Mouse (Mus musculus) forebrain, embryonic 15.5 days (tissue): ENCODE measurements around the gene Wee1. TPM values are rescaled to one million over a fixed set of nuclear protein-coding genes. Genes with fewer than 3 reads are reported as not detected.
A peak's percentile ranks its signal among the peaks of the same experiment; 100 is the strongest.
"Not testable (repeated sequence)": the region's sequence is repeated elsewhere in the genome, so short reads cannot be mapped to it uniquely, and the experiment has no call there.

Source experiments
- ATAC-seq: fragments of 200-750 bp; cut with Nextera tagmentation; replicated peaks from 2 replicates; pipeline ENCODE4 v1.8.0; 2017; ENCODE audit warnings: mild to moderate bottlenecking, moderate TSS enrichment, moderate library complexity
- H3K27ac ChIP-seq: fragments of 300-500 bp; sonication (generic); replicated peaks from 2 replicates; pipeline ENCODE4 v1.5.1; 2015; ENCODE audit warnings: mild to moderate bottlenecking, inconsistent platforms
- H3K27me3 ChIP-seq: fragments of 300-500 bp; sonication (generic); 2 replicates; pipeline ENCODE4 v1.6.1; 2015; ENCODE audit warnings: inconsistent platforms
- H3K36me3 ChIP-seq: fragments of 300-500 bp; sonication (generic); 2 replicates; pipeline ENCODE4 v1.6.1; 2015; ENCODE audit warnings: mild to moderate bottlenecking, inconsistent platforms
- H3K4me1 ChIP-seq: fragments of 300-500 bp; sonication (generic); 2 replicates; pipeline ENCODE4 v1.6.1; 2015; ENCODE audit warnings: inconsistent platforms
- H3K4me2 ChIP-seq: fragments of 300-500 bp; sonication (generic); replicated peaks from 2 replicates; pipeline ENCODE4 v1.6.1; 2015; ENCODE audit warnings: mild to moderate bottlenecking, inconsistent platforms
- H3K4me3 ChIP-seq: fragments of 300-500 bp; sonication (generic); 2 replicates; pipeline ENCODE4 v1.5.1; 2015; ENCODE audit warnings: mild to moderate bottlenecking, inconsistent platforms
- H3K9ac ChIP-seq: fragments of 300-500 bp; sonication (generic); replicated peaks from 2 replicates; pipeline ENCODE4 v1.6.1; 2015; ENCODE audit warnings: mild to moderate bottlenecking, inconsistent platforms
- H3K9me3 ChIP-seq: fragments of 300-500 bp; sonication (generic); 2 replicates; pipeline ENCODE4 v1.6.1; 2016; ENCODE audit warnings: inconsistent platforms
- WGBS: fragments of 180-500 bp; shearing (Covaris S2); methylation state at CpG from one replicate; pipeline ENCODE4 v1.1.7; 2015; ENCODE audit warnings: mixed read lengths; 5-methylcytosine and 5-hydroxymethylcytosine counted together
- polyA plus RNA-seq: library from polyadenylated mRNA; unstranded; fragments of >200 nt; fragmentation: Nextera tagmentation; extraction: Ambion mirVana; gene quantifications from 2 replicates; pipeline ENCODE4 v1.2.1, GENCODE M21; 2015

The Wee1 gene
- polyA plus RNA-seq, 1 experiment from 2014 or later, result 12.3 TPM

GRCm38 (mm10) chr7:110108524-110108923, 13.3 kb upstream of the Wee1 start:
- not testable (repeated sequence) for H3K36me3 ChIP-seq, H3K9ac ChIP-seq, ATAC-seq, H3K4me3 ChIP-seq, H3K9me3 ChIP-seq, H3K4me2 ChIP-seq, H3K27ac ChIP-seq, H3K27me3 ChIP-seq
- H3K4me1 ChIP-seq, result peaks cover 13% of the 10 kb centered on the region
- WGBS, result 94% methylated on average over 3 of the region's 3 CpGs

DNA sequence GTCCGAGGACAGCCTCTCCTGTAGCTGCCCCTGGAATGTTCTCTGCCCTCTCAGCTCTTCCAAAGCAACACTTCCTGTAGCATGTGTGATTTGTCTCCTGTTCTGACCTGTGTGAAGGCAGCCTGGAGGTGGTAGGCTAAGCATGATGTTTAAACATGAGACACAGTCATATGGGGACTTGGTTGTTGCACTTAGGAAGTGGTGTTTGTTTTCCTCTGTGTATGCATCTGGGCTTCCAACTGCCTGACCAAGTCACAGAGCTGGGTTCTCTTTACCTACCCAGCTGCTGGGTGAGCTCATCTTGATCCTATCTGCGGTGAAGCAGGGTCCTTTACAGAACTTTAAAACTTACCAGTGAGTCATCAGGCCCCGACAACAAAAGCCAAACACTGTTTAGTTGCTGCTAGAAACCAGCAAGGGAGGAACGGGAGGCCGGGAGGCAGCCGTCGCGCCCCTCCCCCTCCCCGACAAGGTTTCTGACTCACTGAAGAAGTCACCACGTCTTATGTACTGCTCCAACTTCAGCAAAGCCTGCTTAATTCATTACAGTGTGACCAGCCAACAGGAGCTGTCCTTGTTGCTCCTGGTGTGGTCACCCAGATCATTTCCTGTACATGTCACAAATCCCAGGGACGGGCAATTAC, 12.8 kb upstream of the Wee1 start:
- Histone ChIP-seq H3K9ac (no peak overlapping the region), H3K4me2 (0 out of 2 replicates have a peak overlapping the region, but pooled peaks have one; percentile 5), H3K9me3 (no peaks in the 10 kb centered on the region), H3K36me3 (no peaks in the 10 kb centered on the region), H3K4me1 (peaks cover 13% of the 10 kb centered on the region), H3K27me3 (no peaks in the 10 kb centered on the region), H3K27ac (no peak overlapping the region), H3K4me3 (no peak overlapping the region)
- WGBS, result 20% methylated on average over 11 of the region's 11 CpGs
- no peak for ATAC-seq

GRCm38 (mm10) chr7:110110061-110110656, 11.7 kb upstream of the Wee1 start:
- 0 out of 2 replicates have a peak overlapping the region, but pooled peaks have one; percentile 43 for H3K27ac ChIP-seq
- 0 out of 2 replicates have a peak, but pooled peaks have one; percentile 63 for ATAC-seq
- no peaks in the 10 kb centered on the region for H3K36me3 ChIP-seq
- H3K4me3 ChIP-seq, result no peak overlapping the region
- H3K9me3 ChIP-seq, result no peaks in the 10 kb centered on the region
- 31% methylated on average over 4 of the region's 4 CpGs for WGBS
- H3K27me3 ChIP-seq, result no peaks in the 10 kb centered on the region
- peaks cover 13% of the 10 kb centered on the region for H3K4me1 ChIP-seq
- no peak overlapping the region for H3K9ac ChIP-seq
- no peak overlapping the region for H3K4me2 ChIP-seq

DNA sequence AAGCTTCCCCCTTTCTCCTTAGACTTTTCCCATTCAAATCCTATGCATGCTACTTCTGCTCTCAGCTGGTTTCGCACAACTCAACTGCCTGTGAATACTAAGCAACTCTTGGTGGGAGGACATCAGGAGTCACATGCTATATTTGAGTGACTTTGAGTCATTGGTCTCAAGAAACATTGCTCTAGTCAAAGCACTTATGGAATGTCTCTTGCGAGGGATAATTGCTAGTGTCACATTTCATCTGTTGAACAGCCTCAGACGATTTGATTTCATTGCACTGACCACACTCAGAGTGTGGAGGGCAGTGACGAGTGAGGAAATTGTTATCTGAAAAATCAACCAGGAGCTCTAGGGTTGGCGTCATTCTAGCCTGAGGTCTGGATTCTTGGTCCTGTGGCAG, 7.1 kb upstream of the Wee1 start:
- no peaks in the 10 kb centered on the region for H3K36me3 ChIP-seq
- H3K4me3 ChIP-seq, result no peak overlapping the region
- WGBS, result 71% methylated on average over 5 of the region's 5 CpGs
- no peak overlapping the region for H3K4me2 ChIP-seq
- no peaks in the 10 kb centered on the region for H3K9me3 ChIP-seq
- ATAC-seq, result no peak
- no peak overlapping the region for H3K27ac ChIP-seq
- H3K27me3 ChIP-seq, result no peaks in the 10 kb centered on the region
- no peak overlapping the region for H3K9ac ChIP-seq
- peaks cover 6% of the 10 kb centered on the region for H3K4me1 ChIP-seq

DNA sequence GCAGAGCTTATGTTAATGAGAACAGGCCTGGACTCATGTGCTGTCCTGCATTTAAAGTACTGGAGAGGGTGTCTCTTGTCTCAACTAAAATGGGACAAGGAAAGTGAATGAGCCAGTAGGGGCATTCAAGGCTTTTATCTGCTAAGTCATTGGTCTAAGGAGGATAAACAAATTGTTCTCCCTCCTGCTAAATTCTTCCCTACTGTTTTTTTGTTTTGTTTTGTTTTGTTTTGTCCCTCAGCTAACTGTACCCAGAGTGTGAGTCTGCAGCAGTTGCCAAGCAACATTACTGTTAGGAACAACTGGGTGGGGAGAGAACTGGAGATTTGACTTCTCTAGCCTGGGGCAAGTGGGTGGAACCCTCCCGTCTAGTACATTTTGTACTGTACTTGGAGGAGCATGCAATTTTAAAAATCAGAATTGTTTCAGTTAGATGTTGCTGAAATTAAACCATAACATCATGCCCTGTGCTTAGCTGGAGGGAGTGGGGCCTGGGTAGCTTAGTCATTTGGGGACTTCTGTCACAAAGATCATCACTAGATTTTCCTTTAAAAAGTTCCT, 5.0 kb upstream of the Wee1 start:
- no peak for ATAC-seq
- 18% methylated on average over 1 of the region's 1 CpGs for WGBS
- Histone ChIP-seq H3K9ac (no peak overlapping the region), H3K4me3 (no peak overlapping the region), H3K27me3 (no peaks in the 10 kb centered on the region), H3K4me1 (peaks cover 3% of the 10 kb centered on the region; the same call in 1 of the 2 replicates), H3K9me3 (no peaks in the 10 kb centered on the region), H3K4me2 (no peak overlapping the region), H3K27ac (no peak overlapping the region), H3K36me3 (no peaks in the 10 kb centered on the region)

- no peak overlapping the region for H3K9ac ChIP-seq
- H3K4me3 ChIP-seq, result no peak overlapping the region
- H3K27ac ChIP-seq, result no peak overlapping the region
- no peaks in the 10 kb centered on the region for H3K27me3 ChIP-seq
- no peaks in the 10 kb centered on the region for H3K36me3 ChIP-seq
- H3K4me2 ChIP-seq, result no peak overlapping the region
- no peak for ATAC-seq
- WGBS, result 84% methylated on average over 2 of the region's 2 CpGs
- peaks cover 8% of the 10 kb centered on the region for H3K4me1 ChIP-seq
- H3K9me3 ChIP-seq, result no peaks in the 10 kb centered on the region
These were observed 3.4 kb upstream of the Wee1 start for GRCm38 (mm10) chr7:110118448-110118847.

DNA sequence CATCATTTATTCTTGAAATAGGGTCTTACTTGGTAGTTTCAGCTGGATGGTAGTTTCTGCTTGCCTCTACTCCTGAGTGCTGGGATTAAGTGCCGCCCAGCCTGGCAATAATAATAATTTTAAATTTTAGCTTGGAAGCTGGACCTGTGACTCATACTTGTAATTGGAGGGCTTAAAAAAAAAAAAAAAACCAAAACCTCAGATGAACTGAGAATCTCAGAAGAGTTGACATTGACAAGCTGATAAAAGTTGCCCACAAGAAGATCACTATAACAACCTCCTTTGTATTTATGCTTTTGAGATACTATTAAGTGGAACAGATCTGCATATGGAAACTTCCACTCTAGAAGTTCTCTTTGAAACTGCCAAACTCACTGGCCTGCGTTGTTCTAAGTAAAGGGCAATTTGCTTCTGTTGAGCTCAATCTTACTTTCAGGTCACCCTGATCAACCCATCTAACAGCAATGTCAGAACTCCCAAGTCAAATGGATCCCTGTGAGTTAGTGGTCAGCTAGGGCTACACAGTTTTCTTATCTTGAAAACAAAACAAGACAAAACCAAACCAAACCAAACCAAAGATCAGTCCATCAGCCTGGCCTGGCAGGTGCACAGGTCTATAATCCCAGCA, 1.6 kb upstream of the Wee1 start:
- Histone ChIP-seq H3K27me3 (no peaks in the 10 kb centered on the region), H3K4me2 (no peak overlapping the region), H3K4me3 (no peak overlapping the region), H3K9ac (no peak overlapping the region), H3K27ac (no peak overlapping the region), H3K9me3 (no peaks in the 10 kb centered on the region), H3K4me1 (peaks cover 21% of the 10 kb centered on the region), H3K36me3 (no peaks in the 10 kb centered on the region)
- ATAC-seq, result no peak
- 85% methylated on average over 2 of the region's 2 CpGs for WGBS

DNA sequence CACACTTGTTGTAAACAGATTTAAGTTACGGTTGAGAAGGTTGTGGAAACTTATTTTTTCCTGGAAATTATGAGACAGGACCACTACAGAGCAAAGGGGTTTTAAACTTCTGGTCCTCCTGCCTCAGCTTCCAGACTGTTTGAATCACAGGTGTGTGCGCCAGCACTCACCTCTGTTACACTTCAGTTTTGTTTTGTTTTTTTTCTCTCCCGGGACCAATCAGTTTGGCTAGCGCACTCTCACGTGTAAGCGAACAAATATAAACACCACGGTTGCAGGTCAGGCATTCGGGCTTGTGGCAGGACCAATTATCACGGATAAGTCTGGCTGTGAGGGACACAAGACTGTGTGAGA, 707 bp upstream of the Wee1 start:
- Histone ChIP-seq H3K4me2 (peak overlapping the region; percentile 77), H3K4me1 (peaks cover 21% of the 10 kb centered on the region), H3K27ac (peak overlapping the region; percentile 49; the same call in 1 of the 2 replicates), H3K9me3 (no peaks in the 10 kb centered on the region), H3K9ac (peak overlapping the region; percentile 63), H3K4me3 (peak overlapping the region; percentile 90), H3K36me3 (no peaks in the 10 kb centered on the region), H3K27me3 (no peaks in the 10 kb centered on the region)
- ATAC-seq, result no peak; the same call in 1 of the 2 replicates
- WGBS, result 3% methylated on average over 9 of the region's 9 CpGs

- Histone ChIP-seq H3K36me3 (0 out of 2 replicates have a peak, but pooled peaks cover 3% of the 10 kb centered on the region), H3K4me2 (peak overlapping the region; percentile 77), H3K27ac (peak overlapping the region; percentile 75), H3K4me1 (peaks cover 21% of the 10 kb centered on the region), H3K9ac (peak overlapping the region; percentile 77), H3K9me3 (no peaks in the 10 kb centered on the region), H3K4me3 (peak overlapping the region; percentile 90), H3K27me3 (no peaks in the 10 kb centered on the region)
- ATAC-seq, result no peak
- WGBS, result under 1% methylated on average over 27 of the region's 27 CpGs
These were observed 381 bp downstream of the Wee1 start for GRCm38 (mm10) chr7:110122289-110122564.

GRCm38 (mm10) chr7:110122565-110123422, 948 bp downstream of the Wee1 start:
- peaks cover 21% of the 10 kb centered on the region for H3K4me1 ChIP-seq
- H3K27ac ChIP-seq, result peak overlapping the region; percentile 75
- under 1% methylated on average over 74 of the region's 74 CpGs for WGBS
- no peaks in the 10 kb centered on the region for H3K9me3 ChIP-seq
- peak; percentile 47 for ATAC-seq
- H3K4me2 ChIP-seq, result peak overlapping the region; percentile 77
- H3K4me3 ChIP-seq, result peak overlapping the region; percentile 90
- no peaks in the 10 kb centered on the region for H3K27me3 ChIP-seq
- H3K36me3 ChIP-seq, result 0 out of 2 replicates have a peak, but pooled peaks cover 3% of the 10 kb centered on the region
- H3K9ac ChIP-seq, result peak overlapping the region; percentile 77

DNA sequence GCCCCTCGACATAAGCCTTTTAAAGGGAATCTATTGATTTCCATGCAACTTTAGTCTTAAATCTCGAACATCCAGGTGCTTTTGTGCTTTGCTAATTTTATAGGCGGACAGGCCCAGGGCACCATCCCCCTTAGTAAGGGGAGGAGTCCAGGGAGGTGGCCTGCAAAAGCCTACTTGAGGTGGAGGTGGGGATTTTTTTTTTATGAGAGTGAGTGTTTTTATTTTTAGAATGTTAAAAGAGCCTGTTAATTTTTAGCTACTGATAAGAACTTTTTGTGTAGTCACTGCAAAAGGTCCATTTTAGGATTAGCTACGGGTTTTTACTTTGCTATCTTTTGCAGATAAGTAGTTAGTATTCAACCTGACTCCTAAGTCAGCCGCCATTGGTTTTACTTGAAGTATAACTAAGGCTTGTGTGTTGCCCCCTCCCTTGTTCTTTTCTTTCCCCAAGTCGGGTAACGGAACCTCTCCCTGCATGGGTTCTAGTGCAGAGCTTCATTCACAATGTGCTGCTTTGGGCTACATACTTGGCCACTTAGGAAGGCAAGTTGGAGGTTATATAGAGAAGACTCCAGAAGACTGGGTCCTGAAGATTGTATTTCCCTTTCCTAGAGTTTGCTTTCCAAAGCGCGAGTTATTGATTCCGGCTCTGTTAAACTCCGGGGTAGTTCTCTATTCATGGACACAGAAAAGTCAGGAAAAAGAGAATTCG, 2.2 kb downstream of the Wee1 start:
- WGBS, result 47% methylated on average over 12 of the region's 12 CpGs
- H3K27ac ChIP-seq, result no peak overlapping the region
- peak overlapping the region; percentile 90 for H3K4me3 ChIP-seq
- peaks cover 21% of the 10 kb centered on the region for H3K4me1 ChIP-seq
- H3K27me3 ChIP-seq, result no peaks in the 10 kb centered on the region
- no peaks in the 10 kb centered on the region for H3K9me3 ChIP-seq
- peak overlapping the region; percentile 77 for H3K4me2 ChIP-seq
- 0 out of 2 replicates have a peak, but pooled peaks cover 3% of the 10 kb centered on the region for H3K36me3 ChIP-seq
- 0 out of 2 replicates have a peak overlapping the region, but pooled peaks have one; percentile 1 for H3K9ac ChIP-seq
- ATAC-seq, result no peak
